Mouse (Mus musculus) limb, embryonic 15.5 days (tissue): ENCODE results near the gene Eipr1. TPM values are rescaled to one million over a fixed set of nuclear protein-coding genes. Genes with fewer than 3 reads are reported as not detected.
"Not testable (repeated sequence)": the region's sequence is repeated elsewhere in the genome, so short reads cannot be mapped to it uniquely, and the experiment has no call there.

Source experiments
- ATAC-seq: fragments of 200-750 bp; cut with Nextera tagmentation; 2 replicates; pipeline ENCODE4 v1.8.0; 2017; ENCODE audit warnings: low read depth, moderate TSS enrichment; ENCODE audit not compliant: insufficient number of reproducible peaks, low FRiP score, low TSS enrichment
- H3K27ac ChIP-seq: fragments of 300-500 bp; sonication (generic); 2 replicates; pipeline ENCODE4 v1.5.1; 2015; ENCODE audit warnings: moderate library complexity, mild to moderate bottlenecking, inconsistent platforms
- H3K27me3 ChIP-seq: fragments of 300-500 bp; sonication (generic); 2 replicates; pipeline ENCODE4 v1.6.1; 2015; ENCODE audit warnings: inconsistent platforms
- H3K36me3 ChIP-seq: fragments of 300-500 bp; sonication (generic); 2 replicates; pipeline ENCODE4 v1.6.1; 2015; ENCODE audit warnings: inconsistent platforms
- H3K4me1 ChIP-seq: fragments of 300-500 bp; sonication (generic); 2 replicates; pipeline ENCODE4 v1.6.1; 2015; ENCODE audit warnings: inconsistent platforms
- H3K4me2 ChIP-seq: fragments of 300-500 bp; sonication (generic); 2 replicates; pipeline ENCODE4 v1.6.1; 2015; ENCODE audit warnings: mild to moderate bottlenecking, inconsistent platforms
- H3K4me3 ChIP-seq: fragments of 300-500 bp; sonication (generic); 2 replicates; pipeline ENCODE4 v1.5.1; 2015; ENCODE audit warnings: mild to moderate bottlenecking, inconsistent platforms
- H3K9ac ChIP-seq: fragments of 300-500 bp; sonication (generic); 2 replicates; pipeline ENCODE4 v1.6.1; 2015; ENCODE audit warnings: inconsistent platforms
- H3K9me3 ChIP-seq: fragments of 300-500 bp; sonication (generic); 2 replicates; pipeline ENCODE4 v1.6.1; 2016; ENCODE audit warnings: inconsistent platforms
- WGBS: fragments of 180-500 bp; shearing (Covaris S2); methylation state at CpG from one replicate; pipeline ENCODE4 v1.1.7; 2015; 5-methylcytosine and 5-hydroxymethylcytosine counted together
- polyA plus RNA-seq: library from polyadenylated mRNA; unstranded; fragments of >200 nt; fragmentation: Nextera tagmentation; extraction: Ambion mirVana; gene quantifications from 2 replicates; pipeline ENCODE4 v1.2.1, GENCODE M21; 2015

Gene Eipr1
- polyA plus RNA-seq, 1 experiment from 2014 or later, result 31.6 TPM

DNA sequence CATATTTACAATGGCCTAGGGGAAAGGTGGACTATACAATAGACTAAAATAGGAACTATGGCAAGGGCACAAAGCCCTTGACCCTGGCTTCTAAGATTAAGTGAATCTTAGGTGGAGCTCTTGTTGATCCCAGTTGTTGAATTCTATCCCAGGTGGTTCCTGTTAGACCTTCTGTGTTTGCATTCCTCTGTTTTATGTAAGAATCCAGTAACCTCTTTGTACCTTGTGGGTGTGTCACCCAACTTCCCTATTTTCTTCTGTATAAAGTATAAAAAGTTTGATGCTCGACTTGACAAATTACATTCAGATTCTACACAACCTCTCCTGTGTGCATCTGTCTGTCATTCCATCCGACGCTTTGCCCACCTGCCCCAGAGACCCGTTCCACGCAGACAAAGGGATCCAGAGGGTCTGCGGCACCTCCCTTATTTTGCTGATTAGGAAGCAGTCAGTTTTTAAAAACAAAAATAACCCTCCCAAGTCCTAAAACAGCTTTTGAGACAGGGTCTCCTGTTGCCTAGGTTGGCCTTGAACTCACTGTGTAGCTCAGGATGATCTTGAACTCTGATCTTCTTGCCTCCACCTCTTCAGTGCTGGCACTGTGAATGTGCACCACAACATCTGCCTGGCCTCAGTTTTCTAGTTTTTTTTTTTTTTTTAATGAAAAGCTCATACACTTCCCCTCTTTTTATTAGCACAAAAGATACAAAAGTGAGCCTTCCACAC lies 17.9 kb upstream of the Eipr1 start:
- not testable (repeated sequence) for H3K27ac ChIP-seq, H3K4me3 ChIP-seq, H3K9ac ChIP-seq, H3K9me3 ChIP-seq, H3K27me3 ChIP-seq, H3K4me1 ChIP-seq, H3K4me2 ChIP-seq, ATAC-seq
- H3K36me3 ChIP-seq, result peaks cover 81% of the 10 kb centered on the region
- 98% methylated on average over 6 of the region's 6 CpGs for WGBS

- H3K27ac ChIP-seq, result no peak overlapping the region
- no peak overlapping the region for H3K9ac ChIP-seq
- H3K36me3 ChIP-seq, result peaks cover 77% of the 10 kb centered on the region
- H3K9me3 ChIP-seq, result no peaks in the 10 kb centered on the region
- no peak for ATAC-seq
- H3K4me3 ChIP-seq, result no peak overlapping the region
- no peaks in the 10 kb centered on the region for H3K4me1 ChIP-seq
- WGBS, result 97% methylated on average over 1 of the region's 1 CpGs
- H3K4me2 ChIP-seq, result no peak overlapping the region
- no peaks in the 10 kb centered on the region for H3K27me3 ChIP-seq
Observed at GRCm38 (mm10) chr12:28734271-28734670, 17.3 kb upstream of the Eipr1 start.

GRCm38 (mm10) chr12:28735293-28735692 lies 16.3 kb upstream of the Eipr1 start:
- Histone ChIP-seq H3K4me1 (no peaks in the 10 kb centered on the region), H3K9ac (no peak overlapping the region), H3K36me3 (peaks cover 70% of the 10 kb centered on the region), H3K9me3 (no peaks in the 10 kb centered on the region), H3K4me2 (no peak overlapping the region), H3K27me3 (no peaks in the 10 kb centered on the region), H3K27ac (no peak overlapping the region), H3K4me3 (no peak overlapping the region)
- 87% methylated on average over 3 of the region's 3 CpGs for WGBS
- ATAC-seq, result no peak

DNA sequence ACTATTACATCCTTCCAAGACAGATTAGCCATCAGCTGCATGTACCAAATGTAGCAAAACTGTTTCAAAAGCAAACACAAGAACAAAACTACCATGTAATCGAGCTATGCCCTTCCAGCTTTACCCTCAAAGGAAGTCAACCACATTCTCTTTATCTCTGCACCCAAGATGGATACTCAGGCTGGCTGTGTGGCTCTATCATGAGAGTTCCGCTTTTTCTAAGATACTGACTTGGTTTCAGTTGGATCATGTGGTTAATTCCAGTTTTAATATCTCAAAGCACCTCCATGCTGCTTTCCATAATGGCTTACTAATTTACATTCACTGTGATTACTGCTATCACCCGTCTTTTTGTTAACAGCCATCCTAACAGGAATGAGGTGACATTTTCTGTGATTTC lies 8.3 kb upstream of the Eipr1 start:
- Histone ChIP-seq H3K27me3 (no peaks in the 10 kb centered on the region), H3K27ac (no peak overlapping the region), H3K9ac (no peak overlapping the region), H3K4me1 (no peaks in the 10 kb centered on the region), H3K9me3 (no peaks in the 10 kb centered on the region), H3K4me3 (no peak overlapping the region), H3K36me3 (peaks cover 43% of the 10 kb centered on the region), H3K4me2 (no peak overlapping the region)
- WGBS, result 84% methylated on average over 3 of the region's 3 CpGs
- no peak for ATAC-seq

GRCm38 (mm10) chr12:28750021-28750633 lies 1.5 kb upstream of the Eipr1 start, which contains the start of gene Trappc12:
Gene Trappc12 (minus strand): TSS chr12:28750472.
- WGBS, result under 1% methylated on average over 41 of the region's 41 CpGs
- peak within 1 kb of the TSS; percentile 74 for H3K9ac ChIP-seq
- H3K36me3 ChIP-seq, result peaks cover 22% of the 10 kb centered on the region
- H3K27me3 ChIP-seq, result no peaks in the 10 kb centered on the region
- H3K27ac ChIP-seq, result peak within 1 kb of the TSS; percentile 43; the same call in 1 of the 2 replicates
- ATAC-seq, result peak; percentile 81
- peak within 1 kb of the TSS; percentile 83 for H3K4me2 ChIP-seq
- H3K4me3 ChIP-seq, result peak within 1 kb of the TSS; percentile 85
- peaks cover 19% of the 10 kb centered on the region for H3K4me1 ChIP-seq
- H3K9me3 ChIP-seq, result no peaks in the 10 kb centered on the region

DNA sequence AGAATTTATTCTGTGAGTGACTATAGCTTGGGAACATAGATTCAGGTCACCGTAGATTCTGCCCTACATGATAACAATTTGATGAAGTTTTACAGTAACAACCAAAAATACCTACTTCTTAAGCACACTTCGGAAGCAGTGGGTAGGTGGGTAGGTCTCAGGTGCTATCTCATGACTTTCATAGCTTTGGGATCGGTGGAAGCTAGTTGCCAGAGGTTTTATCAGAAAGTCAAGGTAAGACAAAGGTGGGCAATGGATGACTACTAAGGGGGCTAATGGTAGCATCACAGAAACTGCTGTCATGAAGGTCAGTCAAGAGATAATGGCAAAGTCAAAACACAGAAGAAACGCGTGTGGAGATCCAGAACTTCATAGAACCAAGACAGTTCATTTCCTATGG lies 727 bp upstream of the Eipr1 start:
- WGBS, result 92% methylated on average over 5 of the region's 5 CpGs
- peak overlapping the region; percentile 69; the same call in 1 of the 2 replicates for H3K4me3 ChIP-seq

GRCm38 (mm10) chr12:28756019-28756418 lies 4.4 kb downstream of the Eipr1 start:
- H3K4me1 ChIP-seq, result peaks cover 12% of the 10 kb centered on the region
- no peak for ATAC-seq
- no peaks in the 10 kb centered on the region for H3K9me3 ChIP-seq
- H3K9ac ChIP-seq, result no peak overlapping the region
- H3K4me3 ChIP-seq, result no peak overlapping the region
- H3K27me3 ChIP-seq, result no peaks in the 10 kb centered on the region
- no peaks in the 10 kb centered on the region for H3K36me3 ChIP-seq
- no peak overlapping the region for H3K4me2 ChIP-seq
- 76% methylated on average over 4 of the region's 4 CpGs for WGBS
- no peak overlapping the region for H3K27ac ChIP-seq

More for the DNA sequence above, 727 bp upstream of the Eipr1 start:
- H3K36me3 ChIP-seq, result peaks cover 14% of the 10 kb centered on the region
- no peak overlapping the region for H3K27ac ChIP-seq
- no peak overlapping the region for H3K9ac ChIP-seq
- no peaks in the 10 kb centered on the region for H3K27me3 ChIP-seq
- H3K9me3 ChIP-seq, result no peaks in the 10 kb centered on the region
- no peak overlapping the region for H3K4me2 ChIP-seq
- ATAC-seq, result no peak
- H3K4me1 ChIP-seq, result peaks cover 19% of the 10 kb centered on the region

- H3K9me3 ChIP-seq, result no peaks in the 10 kb centered on the region
- no peak overlapping the region for H3K9ac ChIP-seq
- H3K27ac ChIP-seq, result no peak overlapping the region
- H3K4me1 ChIP-seq, result no peaks in the 10 kb centered on the region
- H3K36me3 ChIP-seq, result peaks cover 5% of the 10 kb centered on the region; the same call in 1 of the 2 replicates
- WGBS, result 90% methylated on average over 7 of the region's 7 CpGs
- H3K4me2 ChIP-seq, result no peak overlapping the region
- no peak overlapping the region for H3K4me3 ChIP-seq
- no peaks in the 10 kb centered on the region for H3K27me3 ChIP-seq
- no peak for ATAC-seq
Observed at GRCm38 (mm10) chr12:28769953-28770352, 18.4 kb downstream of the Eipr1 start.

GRCm38 (mm10) chr12:28773815-28774214 lies 22.2 kb downstream of the Eipr1 start:
- H3K9me3 ChIP-seq, result no peaks in the 10 kb centered on the region
- H3K4me3 ChIP-seq, result no peak overlapping the region
- H3K9ac ChIP-seq, result no peak overlapping the region
- no peak for ATAC-seq
- no peaks in the 10 kb centered on the region for H3K4me1 ChIP-seq
- no peaks in the 10 kb centered on the region for H3K27me3 ChIP-seq
- H3K36me3 ChIP-seq, result no peaks in the 10 kb centered on the region; the same call in 1 of the 2 replicates
- WGBS, result 69% methylated on average over 3 of the region's 3 CpGs
- H3K4me2 ChIP-seq, result no peak overlapping the region
- H3K27ac ChIP-seq, result no peak overlapping the region

DNA sequence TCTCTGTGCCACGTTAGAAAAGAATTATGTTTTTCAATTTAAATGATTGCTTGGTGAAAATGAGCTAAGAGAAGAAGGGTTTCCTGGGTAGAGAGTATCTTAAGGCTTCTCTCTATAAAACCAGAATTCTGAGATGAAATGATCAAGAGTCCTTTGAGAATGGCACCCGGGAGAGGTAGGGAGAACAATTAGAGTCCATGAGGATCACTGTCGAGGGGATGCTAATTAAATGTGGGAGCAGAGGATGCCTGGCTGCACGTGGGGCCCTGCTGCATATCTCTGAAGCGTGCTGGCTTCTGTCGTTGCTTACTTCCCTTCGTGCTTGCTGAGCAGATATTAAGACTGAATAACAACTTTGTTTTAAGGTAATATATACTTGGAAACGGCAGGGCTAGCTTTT lies 23.5 kb downstream of the Eipr1 start:
- no peaks in the 10 kb centered on the region; the same call in 1 of the 2 replicates for H3K36me3 ChIP-seq
- H3K9me3 ChIP-seq, result no peaks in the 10 kb centered on the region
- no peak overlapping the region for H3K27ac ChIP-seq
- no peak overlapping the region for H3K4me2 ChIP-seq
- no peaks in the 10 kb centered on the region for H3K4me1 ChIP-seq
- no peaks in the 10 kb centered on the region for H3K27me3 ChIP-seq
- ATAC-seq, result no peak
- H3K9ac ChIP-seq, result no peak overlapping the region
- H3K4me3 ChIP-seq, result no peak overlapping the region
- 48% methylated on average over 8 of the region's 8 CpGs for WGBS

DNA sequence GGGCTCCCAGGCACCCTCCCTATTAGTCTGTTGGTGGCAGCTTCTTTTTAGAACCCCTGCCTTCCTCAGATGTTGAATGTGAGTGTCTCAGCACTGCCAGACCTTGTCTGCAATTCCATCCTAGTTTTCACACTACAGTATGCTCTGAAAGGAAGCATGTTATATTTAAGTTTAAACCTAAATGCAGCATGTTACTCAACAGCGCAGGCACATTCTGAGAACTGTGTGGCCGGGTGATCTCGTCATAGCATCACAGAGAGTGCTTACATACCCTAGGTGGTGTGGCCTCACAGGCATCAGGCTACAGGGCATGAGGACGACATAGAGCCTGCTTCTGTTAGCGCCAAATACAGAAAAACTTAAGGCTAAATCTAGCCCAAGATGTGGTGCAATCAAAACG lies 24.0 kb downstream of the Eipr1 start:
- no peak overlapping the region for H3K4me2 ChIP-seq
- H3K9me3 ChIP-seq, result no peaks in the 10 kb centered on the region
- no peaks in the 10 kb centered on the region for H3K27me3 ChIP-seq
- no peaks in the 10 kb centered on the region for H3K4me1 ChIP-seq
- no peaks in the 10 kb centered on the region; the same call in 1 of the 2 replicates for H3K36me3 ChIP-seq
- ATAC-seq, result no peak
- no peak overlapping the region for H3K9ac ChIP-seq
- H3K27ac ChIP-seq, result no peak overlapping the region
- WGBS, result 85% methylated on average over 6 of the region's 6 CpGs
- no peak overlapping the region for H3K4me3 ChIP-seq

- no peak overlapping the region for H3K27ac ChIP-seq
- H3K9ac ChIP-seq, result no peak overlapping the region
- WGBS, result 58% methylated on average over 7 of the region's 7 CpGs
Observed at GRCm38 (mm10) chr12:28780180-28780579, 28.6 kb downstream of the Eipr1 start.

More at GRCm38 (mm10) chr12:28780180-28780579, 28.6 kb downstream of the Eipr1 start:
- H3K4me3 ChIP-seq, result no peak overlapping the region
- H3K9me3 ChIP-seq, result no peaks in the 10 kb centered on the region
- peaks cover 8% of the 10 kb centered on the region for H3K4me1 ChIP-seq
- ATAC-seq, result no peak
- H3K4me2 ChIP-seq, result no peak overlapping the region
- no peaks in the 10 kb centered on the region for H3K36me3 ChIP-seq
- no peaks in the 10 kb centered on the region for H3K27me3 ChIP-seq
